35 mouse cellular contexts compared by ENCODE assay signal in genomic region chr15:32406436-32406835, GRCm38 (mm10).
"Had no signal": no experiment of that assay in that cellular context is flagged by ENCODE, and none has a peak within 500 bp of the region (broad histone marks: within the 10 kb centered on the region; RNA-seq: fewer than 3 reads in every experiment).

No protein-coding gene starts in this region.

- DNase-seq: heart, postnatal 10 days; heart, postnatal 14 days; heart, postnatal 36 days; heart, postnatal 4 days; kidney, adult 11 months; kidney, adult 18-20 months; kidney, adult 2 months; kidney, adult 8-10 months; kidney, adult 9 months; kidney, postnatal 10 days; kidney, postnatal 14 days; kidney, postnatal 25 days; kidney, postnatal 36 days; kidney, postnatal 4 days; layer of hippocampus, adult 9-11 months; layer of hippocampus, postnatal 36 days had no signal

- H3K9me3 ChIP-seq: heart, embryonic 10.5 days; heart, embryonic 12.5 days; heart, embryonic 13.5 days; heart, embryonic 15.5 days; hindbrain, embryonic 10.5 days; hindbrain, embryonic 12.5 days; hindbrain, embryonic 13.5 days; hindbrain, embryonic 15.5 days; intestine, embryonic 15.5 days; kidney, embryonic 15.5 days had no signal

- H3K36me3 ChIP-seq: heart, embryonic 10.5 days; heart, embryonic 12.5 days; heart, embryonic 13.5 days; heart, embryonic 15.5 days; hindbrain, embryonic 10.5 days; hindbrain, embryonic 12.5 days; hindbrain, embryonic 13.5 days; hindbrain, embryonic 15.5 days; intestine, embryonic 15.5 days; kidney, embryonic 15.5 days had no signal

- H3K9ac ChIP-seq: heart, embryonic 12.5 days; heart, embryonic 13.5 days; heart, embryonic 15.5 days; hindbrain, embryonic 12.5 days; hindbrain, embryonic 13.5 days; hindbrain, embryonic 14.5 days; hindbrain, embryonic 15.5 days; intestine, embryonic 15.5 days; kidney, embryonic 15.5 days had no signal

- H3K4me1 ChIP-seq: heart, embryonic 10.5 days; hindbrain, embryonic 12.5 days; hindbrain, embryonic 13.5 days; hindbrain, embryonic 15.5 days; intestine, embryonic 15.5 days had no signal

- H3K27ac ChIP-seq: heart, embryonic 10.5 days; heart, embryonic 13.5 days; heart, embryonic 15.5 days; hindbrain, embryonic 10.5 days; hindbrain, embryonic 12.5 days; hindbrain, embryonic 13.5 days; hindbrain, embryonic 14.5 days; hindbrain, embryonic 15.5 days; hindbrain, postnatal 0 days; intestine, embryonic 15.5 days; kidney, embryonic 15.5 days; kidney, postnatal 0 days; layer of hippocampus, adult 2 months had no signal

- ATAC-seq: hindbrain, embryonic 16.5 days; hindbrain, postnatal 0 days; inflammation-experienced regulatory T-cells, adult 6 months; intestine, embryonic 15.5 days; intestine, embryonic 16.5 days; intestine, postnatal 0 days had no signal

- H3K27me3 ChIP-seq: heart, embryonic 12.5 days; heart, embryonic 13.5 days; heart, embryonic 15.5 days; hindbrain, embryonic 12.5 days; hindbrain, embryonic 13.5 days; hindbrain, embryonic 15.5 days; intestine, embryonic 15.5 days; kidney, embryonic 15.5 days had no signal

- H3K4me3 ChIP-seq: heart, embryonic 10.5 days; heart, embryonic 12.5 days; heart, embryonic 13.5 days; heart, embryonic 15.5 days; hindbrain, embryonic 10.5 days; hindbrain, embryonic 12.5 days; hindbrain, embryonic 13.5 days; hindbrain, embryonic 15.5 days; intestine, embryonic 15.5 days; kidney, embryonic 15.5 days; layer of hippocampus, adult 2 months had no signal

- H3K4me2 ChIP-seq: heart, embryonic 11.5 days; heart, embryonic 12.5 days; heart, embryonic 13.5 days; heart, embryonic 15.5 days; hindbrain, embryonic 12.5 days; hindbrain, embryonic 13.5 days; hindbrain, embryonic 14.5 days; hindbrain, embryonic 15.5 days; intestine, embryonic 15.5 days; kidney, embryonic 15.5 days had no signal
